Mouse (Mus musculus): ENCODE results near the gene Ccr6. TPM values are rescaled to one million over a fixed set of nuclear protein-coding genes. Genes with fewer than 3 reads are reported as not detected.

Ccr6 gene
- polyA plus RNA-seq, 1 experiment = 43.7 TPM

DNA sequence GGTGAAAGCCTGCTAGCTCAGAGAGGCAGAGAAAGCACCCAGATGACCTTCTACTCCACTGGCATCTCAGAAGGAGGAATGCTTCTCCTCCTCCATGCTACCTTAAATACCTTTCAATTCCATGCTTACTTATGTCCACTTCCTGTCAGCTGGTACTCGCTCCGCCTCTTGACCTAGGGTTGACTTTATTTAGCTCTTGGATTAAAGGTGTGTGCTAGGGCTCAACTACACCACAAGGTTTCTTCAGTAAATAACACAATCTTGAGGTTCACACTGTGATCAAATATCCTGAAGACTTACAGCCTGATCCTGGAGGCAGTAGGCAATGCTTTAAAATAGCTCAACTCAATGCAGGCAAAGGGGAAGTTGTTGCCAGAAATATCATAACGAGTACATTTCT lies 6.2 kb upstream of the Ccr6 start:
- Histone ChIP-seq H3K36me3 (ENCODE audit: control insufficient read depth, insufficient read depth, low read length) (no peaks in the 10 kb centered on the region), H3K27ac (ENCODE audit: insufficient read depth, low read length) (no peak overlapping the region), H3K4me3 (ENCODE audit: extremely low read depth, insufficient read depth, insufficient read length) (no peak overlapping the region), H3K27me3 (ENCODE audit: control insufficient read depth, insufficient read depth, low read length) (no peaks in the 10 kb centered on the region), H3K4me1 (ENCODE audit: control insufficient read depth, insufficient read depth, insufficient read length) (peaks cover 48% of the 10 kb centered on the region; the same call in 1 of the 2 replicates)
- 60% methylated on average over 3 of the region's 3 CpGs for WGBS
- TF ChIP-seq POLR2A (IDR thresholded peaks at IDR 0.05; ENCODE audit: low read depth, low read length) (no peak), CTCF (IDR thresholded peaks at IDR 0.05; ENCODE audit: extremely low read depth, insufficient read depth, insufficient read length, insufficient replicate concordance) (no peak)
- DNase-seq (ENCODE audit: low read depth in 1 of 2, low spot score in 2 of 2) = no peak

DNA sequence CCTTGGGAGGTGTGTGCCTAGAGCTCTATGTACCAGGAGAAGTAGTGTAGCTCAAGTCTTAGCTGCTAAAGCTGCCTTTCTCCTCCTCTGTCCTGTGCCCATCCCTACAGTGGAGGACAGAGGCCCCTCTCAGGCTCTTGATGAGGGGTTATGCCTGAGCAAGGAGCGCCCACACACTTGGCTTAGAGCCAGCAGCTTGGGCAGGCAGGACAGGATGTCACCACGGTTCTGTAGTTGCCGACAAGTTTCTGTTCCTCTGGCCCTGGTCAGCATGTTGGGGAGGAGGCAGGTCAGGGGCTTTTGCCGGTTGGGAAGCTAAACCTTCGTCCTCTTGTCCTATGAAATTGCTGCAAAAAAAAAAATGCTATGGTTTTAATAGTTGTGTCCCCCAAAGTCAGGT lies 3.8 kb upstream of the Ccr6 start:
- Histone ChIP-seq H3K36me3 (ENCODE audit: control insufficient read depth, insufficient read depth, low read length) (no peaks in the 10 kb centered on the region), H3K27me3 (ENCODE audit: control insufficient read depth, insufficient read depth, low read length) (no peaks in the 10 kb centered on the region), H3K4me3 (ENCODE audit: extremely low read depth, insufficient read depth, insufficient read length) (no peak overlapping the region), H3K4me1 (ENCODE audit: control insufficient read depth, insufficient read depth, insufficient read length) (peaks cover 38% of the 10 kb centered on the region; the same call in 1 of the 2 replicates), H3K27ac (ENCODE audit: insufficient read depth, low read length) (peak overlapping the region; percentile 52; the same call in 1 of the 2 replicates)
- peak; percentile 57 to 91 for DNase-seq (ENCODE audit: low read depth in 1 of 2, low spot score in 2 of 2)
- WGBS = 17% methylated on average over 5 of the region's 5 CpGs
- TF ChIP-seq POLR2A (IDR thresholded peaks at IDR 0.05; ENCODE audit: low read depth, low read length) (no peak), CTCF (IDR thresholded peaks at IDR 0.05; ENCODE audit: extremely low read depth, insufficient read depth, insufficient read length, insufficient replicate concordance) (no peak)

DNA sequence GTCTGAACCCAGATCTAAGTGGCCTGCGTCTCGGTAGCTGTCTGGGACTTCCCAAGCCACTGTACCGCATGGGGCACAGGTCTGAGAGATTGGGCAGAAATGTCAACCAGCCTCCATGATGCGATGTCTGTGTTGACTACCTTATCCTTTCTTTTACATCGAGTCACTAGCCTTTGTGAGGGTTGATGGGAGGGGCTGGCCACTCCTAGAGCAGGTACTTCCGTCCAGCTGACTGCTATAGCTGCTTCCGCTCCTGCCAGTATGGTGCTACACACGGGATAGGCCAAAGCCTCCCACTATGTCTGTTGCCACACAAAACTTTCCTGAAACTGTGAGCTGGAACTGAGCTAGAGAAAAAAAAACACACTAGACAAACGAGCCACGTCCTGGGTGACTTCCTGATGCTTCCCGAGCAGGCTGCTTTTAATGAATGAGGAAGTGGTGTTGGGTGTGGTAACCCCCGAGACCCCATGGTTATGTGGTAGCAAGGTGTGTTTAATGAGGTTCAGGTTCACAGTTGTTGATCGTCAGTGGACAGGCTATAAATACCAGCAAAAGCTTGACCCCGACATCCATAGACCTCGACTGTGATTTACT lies 2.1 kb upstream of the Ccr6 start:
- Histone ChIP-seq H3K4me1 (ENCODE audit: control insufficient read depth, insufficient read depth, insufficient read length) (peaks cover 50% of the 10 kb centered on the region; the same call in 1 of the 2 replicates), H3K36me3 (ENCODE audit: control insufficient read depth, insufficient read depth, low read length) (no peaks in the 10 kb centered on the region), H3K27ac (ENCODE audit: insufficient read depth, low read length) (peak overlapping the region; percentile 47), H3K27me3 (ENCODE audit: control insufficient read depth, insufficient read depth, low read length) (no peaks in the 10 kb centered on the region), H3K4me3 (ENCODE audit: extremely low read depth, insufficient read depth, insufficient read length) (no peak overlapping the region)
- TF ChIP-seq CTCF (IDR thresholded peaks at IDR 0.05; ENCODE audit: extremely low read depth, insufficient read depth, insufficient read length, insufficient replicate concordance) = no peak
- TF ChIP-seq POLR2A (IDR thresholded peaks at IDR 0.05; ENCODE audit: low read depth, low read length) = no peak
- 34% methylated on average over 15 of the region's 15 CpGs for WGBS
- DNase-seq (ENCODE audit: low read depth in 1 of 2, low spot score in 2 of 2) = peak in 1 of 2 experiments; percentile 53

DNA sequence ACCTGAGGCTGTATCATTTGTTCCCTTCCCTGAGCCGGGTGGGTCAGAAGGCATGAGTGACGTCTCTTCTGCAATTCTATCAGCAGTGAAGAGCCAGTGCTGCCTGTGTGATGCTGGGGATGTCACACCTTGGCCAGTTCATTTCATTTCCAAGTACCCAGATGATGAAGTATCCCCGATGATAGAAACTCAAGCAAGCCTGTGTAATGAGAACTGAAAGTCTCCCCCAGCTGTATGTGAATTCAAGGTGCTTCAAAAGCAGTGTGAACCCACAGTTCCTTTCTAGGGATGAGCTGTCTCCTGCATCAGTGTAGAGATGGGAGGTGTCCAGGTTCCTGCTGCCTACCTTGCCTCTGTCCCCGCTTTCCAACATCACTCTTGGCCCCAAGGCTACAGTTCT lies 1.3 kb upstream of the Ccr6 start:
- H3K27me3 ChIP-seq (ENCODE audit: control insufficient read depth, insufficient read depth, low read length) = no peaks in the 10 kb centered on the region
- WGBS = 55% methylated on average over 4 of the region's 4 CpGs
- H3K27ac ChIP-seq (ENCODE audit: insufficient read depth, low read length) = peak overlapping the region; percentile 47
- DNase-seq (ENCODE audit: low read depth in 1 of 2, low spot score in 2 of 2) = no peak
- no peaks in the 10 kb centered on the region for H3K36me3 ChIP-seq (ENCODE audit: control insufficient read depth, insufficient read depth, low read length)
- no peak overlapping the region for H3K4me3 ChIP-seq (ENCODE audit: extremely low read depth, insufficient read depth, insufficient read length)
- H3K4me1 ChIP-seq (ENCODE audit: control insufficient read depth, insufficient read depth, insufficient read length) = peaks cover 55% of the 10 kb centered on the region
- TF ChIP-seq POLR2A (IDR thresholded peaks at IDR 0.05; ENCODE audit: low read depth, low read length) = no peak
- TF ChIP-seq CTCF (IDR thresholded peaks at IDR 0.05; ENCODE audit: extremely low read depth, insufficient read depth, insufficient read length, insufficient replicate concordance) = no peak

DNA sequence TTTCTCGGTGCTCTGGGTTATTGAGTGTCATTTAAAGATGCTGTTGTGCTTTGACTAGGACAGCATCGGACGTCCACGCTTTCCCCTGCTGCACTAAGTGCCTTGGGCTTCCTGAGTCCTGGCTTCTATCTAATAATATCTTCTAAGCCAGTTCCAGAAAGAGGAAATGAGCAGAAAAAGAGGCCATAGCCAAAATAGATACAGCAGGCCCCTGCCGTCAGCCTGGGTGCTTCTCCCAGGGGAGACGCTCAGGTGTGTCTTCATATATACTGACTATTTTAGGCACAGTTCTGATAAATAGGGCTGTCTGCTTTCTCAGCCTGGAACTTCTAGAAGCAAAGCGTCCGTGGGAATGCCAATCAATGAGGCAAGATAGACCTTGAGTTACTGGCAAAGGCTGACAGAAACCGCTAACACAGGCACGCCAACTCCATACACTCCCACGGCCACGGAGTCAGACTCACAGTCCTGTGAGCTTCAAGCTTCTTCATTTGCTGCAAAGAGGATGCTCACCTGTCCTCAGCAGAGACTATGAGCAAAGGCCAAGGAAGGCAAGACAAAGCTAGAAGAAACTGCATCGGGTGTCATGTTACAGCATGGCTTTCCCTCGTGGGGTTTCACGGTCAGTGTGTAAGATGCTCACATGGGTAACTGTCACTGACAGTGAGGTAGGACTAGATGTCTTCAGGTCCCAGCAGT lies 2.3 kb downstream of the Ccr6 start:
- Histone ChIP-seq H3K36me3 (ENCODE audit: control insufficient read depth, insufficient read depth, low read length) (no peaks in the 10 kb centered on the region), H3K4me3 (ENCODE audit: extremely low read depth, insufficient read depth, insufficient read length) (peak overlapping the region; percentile 29; the same call in 1 of the 2 replicates), H3K4me1 (ENCODE audit: control insufficient read depth, insufficient read depth, insufficient read length) (peaks cover 61% of the 10 kb centered on the region), H3K27me3 (ENCODE audit: control insufficient read depth, insufficient read depth, low read length) (no peaks in the 10 kb centered on the region), H3K27ac (ENCODE audit: insufficient read depth, low read length) (peak overlapping the region; percentile 88)
- TF ChIP-seq CTCF (IDR thresholded peaks at IDR 0.05; ENCODE audit: extremely low read depth, insufficient read depth, insufficient read length, insufficient replicate concordance) (no peak), POLR2A (IDR thresholded peaks at IDR 0.05; ENCODE audit: low read depth, low read length) (no peak)
- WGBS = 38% methylated on average over 15 of the region's 15 CpGs
- DNase-seq (ENCODE audit: low read depth in 1 of 2, low spot score in 2 of 2) = peak; percentile 54 to 64

DNA sequence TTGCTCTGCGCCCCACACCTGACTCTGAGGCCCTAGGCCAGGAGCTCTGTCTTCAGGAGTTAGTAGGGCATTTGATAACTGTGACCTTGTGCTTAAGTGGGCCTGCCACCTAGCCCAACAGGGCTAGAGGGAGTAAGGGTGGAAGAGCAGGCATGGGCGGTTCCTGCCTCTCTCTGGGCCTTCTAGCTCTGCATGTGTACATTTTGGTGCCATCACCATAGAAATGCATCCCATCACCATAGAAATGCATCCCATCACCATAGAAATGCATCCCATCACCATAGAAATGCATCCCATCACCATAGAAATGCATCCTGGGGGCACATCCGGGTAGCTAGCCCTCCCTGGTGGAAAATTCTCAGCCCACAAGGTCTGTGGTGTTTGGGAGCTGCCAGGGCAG lies 3.7 kb downstream of the Ccr6 start:
- TF ChIP-seq CTCF (IDR thresholded peaks at IDR 0.05; ENCODE audit: extremely low read depth, insufficient read depth, insufficient read length, insufficient replicate concordance) (no peak), POLR2A (IDR thresholded peaks at IDR 0.05; ENCODE audit: low read depth, low read length) (no peak)
- Histone ChIP-seq H3K36me3 (ENCODE audit: control insufficient read depth, insufficient read depth, low read length) (no peaks in the 10 kb centered on the region), H3K4me3 (ENCODE audit: extremely low read depth, insufficient read depth, insufficient read length) (no peak overlapping the region), H3K4me1 (ENCODE audit: control insufficient read depth, insufficient read depth, insufficient read length) (peaks cover 66% of the 10 kb centered on the region), H3K27ac (ENCODE audit: insufficient read depth, low read length) (peak overlapping the region; percentile 88), H3K27me3 (ENCODE audit: control insufficient read depth, insufficient read depth, low read length) (no peaks in the 10 kb centered on the region)
- no peak for DNase-seq (ENCODE audit: low read depth in 1 of 2, low spot score in 2 of 2)
- WGBS = 82% methylated on average over 3 of the region's 3 CpGs

DNA sequence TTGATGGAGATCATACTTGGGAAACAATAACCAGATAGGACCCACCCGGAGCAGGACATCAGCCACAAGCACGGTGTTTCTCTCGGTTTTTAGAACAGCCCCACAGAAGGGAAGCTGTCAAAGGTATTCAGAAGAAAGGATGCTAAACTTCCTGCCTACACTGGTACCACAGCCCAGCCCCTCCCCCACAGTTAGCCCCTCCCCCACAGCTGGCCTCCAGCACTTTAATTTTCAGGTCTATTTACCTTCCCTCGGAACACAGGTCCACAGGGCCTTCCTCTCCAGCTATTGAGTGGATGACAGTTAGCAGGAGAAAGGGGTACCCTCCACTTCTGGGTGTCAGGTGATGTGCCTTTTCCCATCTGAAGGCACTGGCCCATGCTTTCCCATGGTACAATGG lies 4.7 kb downstream of the Ccr6 start:
- TF ChIP-seq POLR2A (IDR thresholded peaks at IDR 0.05; ENCODE audit: low read depth, low read length) (no peak), CTCF (IDR thresholded peaks at IDR 0.05; ENCODE audit: extremely low read depth, insufficient read depth, insufficient read length, insufficient replicate concordance) (no peak)
- H3K36me3 ChIP-seq (ENCODE audit: control insufficient read depth, insufficient read depth, low read length) = no peaks in the 10 kb centered on the region
- H3K4me1 ChIP-seq (ENCODE audit: control insufficient read depth, insufficient read depth, insufficient read length) = peaks cover 68% of the 10 kb centered on the region
- DNase-seq (ENCODE audit: low read depth in 1 of 2, low spot score in 2 of 2) = no peak
- peak overlapping the region; percentile 88 for H3K27ac ChIP-seq (ENCODE audit: insufficient read depth, low read length)
- no peaks in the 10 kb centered on the region for H3K27me3 ChIP-seq (ENCODE audit: control insufficient read depth, insufficient read depth, low read length)
- no peak overlapping the region for H3K4me3 ChIP-seq (ENCODE audit: extremely low read depth, insufficient read depth, insufficient read length)
- 30% methylated on average over 4 of the region's 4 CpGs for WGBS

Measured in spleen, adult 2 months (tissue).